Mouse (Mus musculus) forebrain, embryonic 11.5 days (tissue): ENCODE data around the gene Vcp. TPM values are rescaled to one million over a fixed set of nuclear protein-coding genes. Genes with fewer than 3 reads are reported as not detected.
A peak's percentile ranks its signal among the peaks of the same experiment; 100 is the strongest.

Experiments used
- ATAC-seq: fragments of 200-750 bp; cut with Nextera tagmentation; replicated peaks from 2 replicates; pipeline ENCODE4 v1.8.0; 2017; ENCODE audit warnings: moderate TSS enrichment; ENCODE audit not compliant: low FRiP score
- DNase-seq: peaks from one replicate; pipeline ENCODE4 v3.0.0-alpha.2; 2017; ENCODE audit warnings: low spot score
- H3K27ac ChIP-seq: fragments of 300-500 bp; sonication (generic); 2 replicates; pipeline ENCODE4 v1.5.1; 2014; ENCODE audit warnings: low read depth, low read length
- H3K27me3 ChIP-seq: fragments of 300-500 bp; sonication (generic); 2 replicates; pipeline ENCODE4 v1.6.1; 2014; ENCODE audit warnings: mild to moderate bottlenecking, low read length, mixed read lengths; ENCODE audit not compliant: control insufficient read depth, insufficient read depth
- H3K36me3 ChIP-seq: fragments of 300-500 bp; sonication (generic); 2 replicates; pipeline ENCODE4 v1.6.1; 2014; ENCODE audit warnings: mild to moderate bottlenecking, low read length, moderate library complexity, mixed read lengths; ENCODE audit not compliant: control insufficient read depth, insufficient read depth
- H3K4me1 ChIP-seq: fragments of 300-500 bp; sonication (generic); replicated peaks from 2 replicates; pipeline ENCODE4 v1.6.1; 2014; ENCODE audit warnings: low read length, mixed read lengths; ENCODE audit not compliant: control insufficient read depth, insufficient read depth
- H3K4me2 ChIP-seq: fragments of 300-500 bp; sonication (generic); 2 replicates; pipeline ENCODE4 v1.6.1; 2014; ENCODE audit warnings: low read depth, mild to moderate bottlenecking, low read length, moderate library complexity, mixed read lengths; ENCODE audit not compliant: severe bottlenecking
- H3K4me3 ChIP-seq: fragments of 300-500 bp; sonication (generic); 2 replicates; pipeline ENCODE4 v1.5.1; 2014; ENCODE audit warnings: low read depth, low read length
- H3K9ac ChIP-seq: fragments of 300-500 bp; sonication (generic); 2 replicates; pipeline ENCODE4 v1.6.1; 2014; ENCODE audit warnings: low read length
- H3K9me3 ChIP-seq: fragments of 300-500 bp; sonication (generic); 2 replicates; pipeline ENCODE4 v1.6.1; 2016; ENCODE audit warnings: low read length, mixed read lengths; ENCODE audit not compliant: control insufficient read depth
- WGBS: fragments of 180-500 bp; shearing (Covaris S2); extraction: QIAGEN DNeasy Blood & Tissue Kit; methylation state at CpG from one replicate; pipeline ENCODE4 v1.1.7; 2014; 5-methylcytosine and 5-hydroxymethylcytosine counted together
- polyA plus RNA-seq: library from polyadenylated mRNA; unstranded; fragments of >200 nt; fragmentation: Nextera tagmentation; extraction: Ambion mirVana; gene quantifications from 2 replicates; pipeline ENCODE4 v1.2.1, GENCODE M21; 2014

Gene Vcp
- polyA plus RNA-seq, 1 experiment from 2014 or later, result 653 TPM

- Histone ChIP-seq H3K27me3 (no peaks in the 10 kb centered on the region), H3K4me2 (peak overlapping the region; percentile 89), H3K36me3 (no peaks in the 10 kb centered on the region), H3K4me1 (peaks cover 37% of the 10 kb centered on the region), H3K9me3 (no peaks in the 10 kb centered on the region), H3K27ac (no peak overlapping the region; the same call in 1 of the 2 replicates), H3K9ac (no peak overlapping the region), H3K4me3 (peak overlapping the region; percentile 75)
- ATAC-seq (no peak), DNase-seq (peak; percentile 49)
- WGBS, result 15% methylated on average over 14 of the region's 14 CpGs
These were observed 51.1 kb downstream of the Vcp start for GRCm38 (mm10) chr4:42949051-42949675.

GRCm38 (mm10) chr4:42948527-42948926, 51.8 kb downstream of the Vcp start:
- WGBS, result 53% methylated on average over 13 of the region's 13 CpGs
- Histone ChIP-seq H3K27me3 (no peaks in the 10 kb centered on the region), H3K36me3 (no peaks in the 10 kb centered on the region), H3K4me2 (no peak overlapping the region), H3K27ac (no peak overlapping the region), H3K4me1 (peaks cover 33% of the 10 kb centered on the region), H3K9me3 (no peaks in the 10 kb centered on the region), H3K4me3 (no peak overlapping the region), H3K9ac (no peak overlapping the region)
- DNase-seq (peak; percentile 54), ATAC-seq (no peak)

- Histone ChIP-seq H3K4me3 (no peak overlapping the region), H3K27me3 (no peaks in the 10 kb centered on the region), H3K9me3 (no peaks in the 10 kb centered on the region), H3K9ac (peak overlapping the region; percentile 16), H3K4me1 (peaks cover 17% of the 10 kb centered on the region; the same call in 1 of the 2 replicates), H3K4me2 (peak overlapping the region; percentile 11; the same call in 1 of the 2 replicates), H3K27ac (peak overlapping the region; percentile 18; the same call in 1 of the 2 replicates), H3K36me3 (no peaks in the 10 kb centered on the region)
- 35% methylated on average over 10 of the region's 10 CpGs for WGBS
- ATAC-seq (no peak; the same call in 1 of the 2 replicates), DNase-seq (peak; percentile 79)
These were observed 53.5 kb downstream of the Vcp start for GRCm38 (mm10) chr4:42946733-42947290.

GRCm38 (mm10) chr4:42945952-42946351, 54.4 kb downstream of the Vcp start:
- Histone ChIP-seq H3K36me3 (no peaks in the 10 kb centered on the region), H3K4me2 (no peak overlapping the region), H3K4me1 (peaks cover 14% of the 10 kb centered on the region; the same call in 1 of the 2 replicates), H3K9ac (no peak overlapping the region), H3K4me3 (no peak overlapping the region), H3K27ac (no peak overlapping the region), H3K27me3 (no peaks in the 10 kb centered on the region), H3K9me3 (no peaks in the 10 kb centered on the region)
- WGBS, result 7% methylated on average over 5 of the region's 5 CpGs
- ATAC-seq (no peak), DNase-seq (peak; percentile 77)

- Histone ChIP-seq H3K36me3 (no peaks in the 10 kb centered on the region), H3K27me3 (no peaks in the 10 kb centered on the region), H3K9ac (no peak overlapping the region), H3K4me3 (no peak overlapping the region), H3K4me1 (peaks cover 10% of the 10 kb centered on the region; the same call in 1 of the 2 replicates), H3K9me3 (no peaks in the 10 kb centered on the region), H3K4me2 (no peak overlapping the region), H3K27ac (no peak overlapping the region)
- DNase-seq (no peak), ATAC-seq (no peak)
- WGBS, result 88% methylated on average over 3 of the region's 3 CpGs
These were observed 54.9 kb downstream of the Vcp start for GRCm38 (mm10) chr4:42945445-42945844.

- ATAC-seq, result no peak
- H3K4me3 ChIP-seq, result no peak overlapping the region
- peak; percentile 54 for DNase-seq
These were observed 55.3 kb downstream of the Vcp start for GRCm38 (mm10) chr4:42945043-42945442.

GRCm38 (mm10) chr4:42944185-42944584, 56.1 kb downstream of the Vcp start:
- peaks cover 9% of the 10 kb centered on the region; the same call in 1 of the 2 replicates for H3K4me1 ChIP-seq
- DNase-seq, result no peak
- no peaks in the 10 kb centered on the region for H3K9me3 ChIP-seq
- no peak overlapping the region for H3K4me2 ChIP-seq
- no peaks in the 10 kb centered on the region for H3K36me3 ChIP-seq
- ATAC-seq, result no peak
- no peak overlapping the region for H3K4me3 ChIP-seq
- no peaks in the 10 kb centered on the region for H3K27me3 ChIP-seq
- H3K27ac ChIP-seq, result no peak overlapping the region
- no peak overlapping the region for H3K9ac ChIP-seq
- 84% methylated on average over 9 of the region's 9 CpGs for WGBS

More at GRCm38 (mm10) chr4:42945043-42945442, 55.3 kb downstream of the Vcp start:
- 18% methylated on average over 6 of the region's 6 CpGs for WGBS
- no peaks in the 10 kb centered on the region for H3K9me3 ChIP-seq
- no peaks in the 10 kb centered on the region for H3K27me3 ChIP-seq
- no peak overlapping the region for H3K9ac ChIP-seq
- no peaks in the 10 kb centered on the region for H3K36me3 ChIP-seq
- H3K27ac ChIP-seq, result no peak overlapping the region
- no peak overlapping the region for H3K4me2 ChIP-seq
- H3K4me1 ChIP-seq, result peaks cover 9% of the 10 kb centered on the region; the same call in 1 of the 2 replicates

GRCm38 (mm10) chr4:42943341-42943740, 57.0 kb downstream of the Vcp start:
- Histone ChIP-seq H3K9me3 (no peaks in the 10 kb centered on the region), H3K4me1 (peaks cover 9% of the 10 kb centered on the region; the same call in 1 of the 2 replicates), H3K4me2 (no peak overlapping the region), H3K27me3 (no peaks in the 10 kb centered on the region), H3K27ac (no peak overlapping the region), H3K4me3 (no peak overlapping the region), H3K36me3 (no peaks in the 10 kb centered on the region), H3K9ac (no peak overlapping the region)
- 87% methylated on average over 5 of the region's 5 CpGs for WGBS
- ATAC-seq, result no peak
- DNase-seq, result no peak
